Mouse (Mus musculus) heart, embryonic 13.5 days (tissue): ENCODE results near the gene Tmem269. TPM values are rescaled to one million over a fixed set of nuclear protein-coding genes. Genes with fewer than 3 reads are reported as not detected.

Experiments used
- ATAC-seq: fragments of 200-750 bp; cut with Nextera tagmentation; 2 replicates; pipeline ENCODE4 v1.8.0; 2017; ENCODE audit warnings: moderate TSS enrichment; ENCODE audit not compliant: insufficient number of reproducible peaks, low FRiP score, low TSS enrichment; ENCODE audit errors: extremely low read depth
- H3K27ac ChIP-seq: fragments of 300-500 bp; sonication (generic); replicated peaks from 2 replicates; pipeline ENCODE4 v1.5.1; 2015; ENCODE audit warnings: moderate library complexity, mild to moderate bottlenecking, inconsistent platforms
- H3K27me3 ChIP-seq: fragments of 300-500 bp; sonication (generic); replicated peaks from 2 replicates; pipeline ENCODE4 v1.6.1; 2015; ENCODE audit warnings: mild to moderate bottlenecking, inconsistent platforms
- H3K36me3 ChIP-seq: fragments of 300-500 bp; sonication (generic); 2 replicates; pipeline ENCODE4 v1.6.1; 2015; ENCODE audit warnings: mild to moderate bottlenecking, inconsistent platforms
- H3K4me1 ChIP-seq: fragments of 300-500 bp; sonication (generic); 2 replicates; pipeline ENCODE4 v1.6.1; 2015; ENCODE audit warnings: inconsistent platforms
- H3K4me2 ChIP-seq: fragments of 300-500 bp; sonication (generic); 2 replicates; pipeline ENCODE4 v1.6.1; 2015; ENCODE audit warnings: inconsistent platforms, mild to moderate bottlenecking, moderate library complexity
- H3K4me3 ChIP-seq: fragments of 300-500 bp; sonication (generic); 2 replicates; pipeline ENCODE4 v1.5.1; 2015; ENCODE audit warnings: moderate library complexity, mild to moderate bottlenecking, inconsistent platforms
- H3K9ac ChIP-seq: fragments of 300-500 bp; sonication (generic); 2 replicates; pipeline ENCODE4 v1.6.1; 2015; ENCODE audit warnings: inconsistent platforms, mild to moderate bottlenecking, moderate library complexity
- H3K9me3 ChIP-seq: fragments of 300-500 bp; sonication (generic); 2 replicates; pipeline ENCODE4 v1.6.1; 2016; ENCODE audit warnings: inconsistent platforms
- WGBS: fragments of 180-500 bp; shearing (Covaris S2); methylation state at CpG from one replicate; pipeline ENCODE4 v1.1.7; 2015; ENCODE audit warnings: mixed read lengths; 5-methylcytosine and 5-hydroxymethylcytosine counted together
- polyA plus RNA-seq: library from polyadenylated mRNA; unstranded; fragments of >200 nt; fragmentation: Nextera tagmentation; extraction: Ambion mirVana; gene quantifications from 2 replicates; pipeline ENCODE4 v1.2.1, GENCODE M21; 2015

Gene Tmem269
- polyA plus RNA-seq, 1 experiment from 2014 or later: not detected

DNA sequence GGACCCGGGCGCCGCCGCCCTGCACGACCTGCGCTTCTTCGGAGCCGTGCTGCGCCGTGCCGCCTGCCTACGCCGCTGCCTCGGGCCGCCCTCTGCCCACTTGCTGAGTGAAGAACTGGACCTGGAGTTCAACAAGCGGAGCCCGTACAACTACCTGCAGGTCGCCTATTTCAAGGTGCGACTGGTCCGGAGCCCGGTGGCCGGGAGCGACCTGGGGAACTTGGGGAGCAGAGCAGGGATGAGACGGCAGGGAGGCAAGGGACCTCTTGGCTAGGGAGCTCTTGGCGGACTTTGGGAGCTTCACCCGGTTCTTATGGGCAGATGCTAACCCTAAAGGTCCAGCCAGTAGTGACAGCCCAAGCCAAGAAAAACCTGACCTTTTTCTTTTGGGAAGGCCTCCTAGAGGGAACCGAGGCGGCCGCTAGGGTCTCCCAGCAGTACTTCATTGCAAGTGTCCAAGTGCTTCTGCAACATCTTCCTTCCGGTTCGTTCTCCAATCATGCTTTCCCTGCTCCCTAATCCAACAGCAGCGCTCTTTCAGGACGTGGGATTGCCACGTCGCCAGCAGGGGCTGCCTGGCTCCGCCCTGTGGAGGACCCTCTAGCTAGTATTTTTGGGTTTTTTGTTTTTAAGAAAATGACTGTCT, 15.4 kb upstream of the Tmem269 start:
- peak overlapping the region; percentile 94 for H3K9ac ChIP-seq
- peak overlapping the region; percentile 89 for H3K4me2 ChIP-seq
- H3K27me3 ChIP-seq: no peaks in the 10 kb centered on the region
- 1% methylated on average over 36 of the region's 36 CpGs for WGBS
- H3K27ac ChIP-seq: peak overlapping the region; percentile 75
- peaks cover 22% of the 10 kb centered on the region for H3K4me1 ChIP-seq
- peaks cover 31% of the 10 kb centered on the region for H3K36me3 ChIP-seq
- H3K4me3 ChIP-seq: peak overlapping the region; percentile 89
- no peaks in the 10 kb centered on the region for H3K9me3 ChIP-seq
- ATAC-seq: no peak

DNA sequence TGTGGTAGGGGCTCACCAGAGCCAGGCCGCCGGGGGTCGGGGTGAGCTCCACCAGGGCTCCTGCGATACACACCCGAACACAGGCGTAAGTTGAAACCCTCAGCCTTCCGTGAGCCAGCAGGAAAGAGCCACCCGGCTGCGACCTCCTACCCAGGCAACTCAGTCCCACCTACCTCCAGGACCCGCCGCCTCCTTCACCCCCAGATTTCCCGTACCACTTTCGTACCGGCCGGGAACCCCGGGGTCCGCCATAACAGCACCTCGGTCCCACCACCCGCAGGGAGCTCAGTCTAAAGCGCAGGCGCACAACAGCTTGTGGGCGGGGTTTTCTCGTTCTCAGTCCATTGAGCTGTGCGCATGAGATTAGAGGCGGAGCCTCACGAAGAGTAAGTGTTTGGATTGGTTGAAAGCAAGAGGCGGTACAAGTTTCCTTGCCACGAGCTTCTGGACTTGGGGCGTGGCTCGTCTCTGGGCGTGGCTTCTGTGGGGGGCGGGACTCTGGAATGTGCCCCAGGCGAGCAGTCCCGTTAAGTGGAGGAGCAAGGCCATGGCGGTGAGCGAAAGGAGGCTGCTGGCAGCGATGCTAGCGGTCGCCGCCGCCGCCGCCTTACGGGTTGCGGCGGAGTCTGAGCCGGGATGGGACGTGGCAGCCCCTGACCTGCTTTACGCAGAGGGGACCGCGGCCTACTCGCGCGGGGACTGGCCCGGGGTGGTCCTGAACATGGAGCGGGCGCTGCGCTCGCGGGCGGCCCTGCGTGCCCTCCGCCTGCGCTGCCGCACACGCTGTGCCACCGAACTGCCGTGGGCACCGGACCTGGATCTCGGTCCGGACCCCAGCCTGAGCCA, 14.6 kb upstream of the Tmem269 start, which contains the start of the genes AU022252 and P3h1:
Gene AU022252, minus strand, starts transcription at position 303 of the 846 bp plus-strand sequence.
Gene P3h1, plus strand, starts transcription at position 506 of the 846 bp plus-strand sequence.
- Histone ChIP-seq H3K27ac (peak within 1 kb of the TSS; percentile 75), H3K36me3 (peaks cover 34% of the 10 kb centered on the region), H3K9me3 (no peaks in the 10 kb centered on the region), H3K4me1 (peaks cover 22% of the 10 kb centered on the region), H3K4me3 (peak within 1 kb of the TSS; percentile 89), H3K27me3 (no peaks in the 10 kb centered on the region), H3K9ac (peak within 1 kb of the TSS; percentile 94), H3K4me2 (peak within 1 kb of the TSS; percentile 89)
- WGBS: under 1% methylated on average over 71 of the region's 71 CpGs
- ATAC-seq: peak; percentile 95

DNA sequence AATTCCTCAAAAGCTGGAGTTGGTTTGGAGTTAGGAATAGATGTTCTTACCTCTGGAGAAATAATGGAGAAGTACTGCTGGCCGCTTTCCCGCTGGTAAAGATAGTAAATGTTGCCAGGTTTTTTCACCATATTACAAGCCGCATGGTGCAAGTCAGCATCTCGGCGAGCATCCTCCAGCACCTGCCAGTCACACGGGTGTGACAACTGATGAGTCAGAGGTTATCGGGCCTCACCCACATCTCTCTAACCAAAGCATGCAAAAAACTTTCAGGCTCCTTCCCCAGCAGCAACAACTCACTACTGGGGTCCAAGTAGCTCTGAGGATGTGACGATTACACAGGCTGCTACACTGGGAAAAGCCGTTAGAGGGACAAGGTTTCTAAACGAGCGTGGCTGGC, 8.7 kb upstream of the Tmem269 start:
- ATAC-seq: no peak
- WGBS: 88% methylated on average over 11 of the region's 11 CpGs
- peaks cover 6% of the 10 kb centered on the region for H3K4me1 ChIP-seq
- no peaks in the 10 kb centered on the region for H3K9me3 ChIP-seq
- no peak overlapping the region for H3K27ac ChIP-seq
- no peak overlapping the region for H3K4me3 ChIP-seq
- H3K4me2 ChIP-seq: no peak overlapping the region
- no peak overlapping the region for H3K9ac ChIP-seq
- peaks cover 56% of the 10 kb centered on the region for H3K36me3 ChIP-seq
- no peaks in the 10 kb centered on the region for H3K27me3 ChIP-seq

DNA sequence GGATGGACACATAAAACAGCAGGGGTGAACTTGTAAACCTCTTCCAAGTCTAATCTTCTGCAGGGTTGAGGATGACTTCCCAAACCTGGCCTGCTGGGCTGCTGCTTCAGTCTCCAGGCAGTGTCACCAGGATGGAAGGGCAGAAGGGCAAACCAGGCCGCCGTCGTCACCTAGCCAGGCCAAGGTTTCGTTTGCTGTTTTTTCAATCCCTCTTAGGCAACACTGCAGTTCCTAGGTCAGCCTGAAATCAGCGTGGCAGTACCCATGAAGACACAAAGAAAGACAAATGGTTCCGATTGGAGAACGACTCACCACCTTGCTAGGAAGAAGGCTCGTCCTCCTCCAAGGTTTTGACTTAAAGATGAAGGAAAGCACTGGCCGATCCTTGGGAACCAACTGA, 7.7 kb upstream of the Tmem269 start:
- Histone ChIP-seq H3K4me1 (no peaks in the 10 kb centered on the region), H3K9me3 (no peaks in the 10 kb centered on the region), H3K9ac (no peak overlapping the region), H3K27me3 (no peaks in the 10 kb centered on the region), H3K4me3 (no peak overlapping the region), H3K27ac (no peak overlapping the region), H3K36me3 (peaks cover 56% of the 10 kb centered on the region), H3K4me2 (no peak overlapping the region)
- WGBS: 82% methylated on average over 9 of the region's 9 CpGs
- no peak for ATAC-seq

DNA sequence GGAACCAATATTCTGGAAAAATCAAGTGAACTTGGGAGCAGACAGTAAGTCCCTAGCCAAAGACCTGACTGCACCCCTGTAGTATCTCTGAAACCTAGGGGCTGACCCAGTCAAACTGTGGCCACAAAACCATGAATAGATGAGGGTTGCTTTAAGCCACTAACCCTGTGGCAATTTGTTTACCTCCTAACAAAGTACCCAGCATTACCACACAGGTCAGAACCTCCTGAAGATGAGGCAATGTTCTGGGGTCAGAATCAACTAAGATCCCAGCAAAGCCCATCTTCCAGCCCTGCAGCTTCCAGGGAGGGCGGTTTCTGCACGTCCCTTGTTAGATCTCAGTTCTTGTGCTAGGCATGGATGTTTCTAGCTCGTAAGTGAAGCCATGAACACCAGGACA, 6.5 kb upstream of the Tmem269 start:
- H3K4me3 ChIP-seq: no peak overlapping the region
- WGBS: 79% methylated on average over 3 of the region's 3 CpGs
- no peak overlapping the region for H3K9ac ChIP-seq
- H3K4me1 ChIP-seq: no peaks in the 10 kb centered on the region
- no peak overlapping the region for H3K27ac ChIP-seq
- ATAC-seq: no peak
- no peaks in the 10 kb centered on the region for H3K9me3 ChIP-seq
- H3K27me3 ChIP-seq: no peaks in the 10 kb centered on the region
- peaks cover 56% of the 10 kb centered on the region for H3K36me3 ChIP-seq
- no peak overlapping the region for H3K4me2 ChIP-seq

DNA sequence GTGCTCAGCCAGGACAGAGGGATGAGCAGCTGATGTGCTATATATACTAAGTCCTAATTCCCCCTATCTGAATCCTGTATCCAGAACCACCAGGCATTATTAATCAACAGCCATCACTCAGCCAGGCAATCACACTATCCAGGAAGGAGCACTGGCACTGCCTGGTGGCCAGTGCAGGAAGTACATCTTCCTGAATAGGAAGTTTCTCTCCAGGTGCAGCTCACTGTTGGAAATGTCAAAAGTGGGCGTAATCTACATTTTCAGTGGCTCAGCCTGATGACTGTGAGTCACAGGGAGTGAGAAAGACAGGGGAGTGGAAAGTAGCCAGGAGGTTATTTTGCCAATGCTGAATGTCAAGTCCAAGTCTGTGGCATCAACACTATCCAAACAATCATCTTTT, 5.7 kb upstream of the Tmem269 start:
- H3K27ac ChIP-seq: no peak overlapping the region
- ATAC-seq: no peak
- H3K4me3 ChIP-seq: no peak overlapping the region
- H3K4me1 ChIP-seq: 0 out of 2 replicates have a peak, but pooled peaks cover under 1% of the 10 kb centered on the region
- 87% methylated on average over 1 of the region's 1 CpGs for WGBS
- H3K27me3 ChIP-seq: no peaks in the 10 kb centered on the region
- H3K36me3 ChIP-seq: peaks cover 55% of the 10 kb centered on the region
- H3K9me3 ChIP-seq: no peaks in the 10 kb centered on the region
- no peak overlapping the region for H3K9ac ChIP-seq
- no peak overlapping the region for H3K4me2 ChIP-seq

DNA sequence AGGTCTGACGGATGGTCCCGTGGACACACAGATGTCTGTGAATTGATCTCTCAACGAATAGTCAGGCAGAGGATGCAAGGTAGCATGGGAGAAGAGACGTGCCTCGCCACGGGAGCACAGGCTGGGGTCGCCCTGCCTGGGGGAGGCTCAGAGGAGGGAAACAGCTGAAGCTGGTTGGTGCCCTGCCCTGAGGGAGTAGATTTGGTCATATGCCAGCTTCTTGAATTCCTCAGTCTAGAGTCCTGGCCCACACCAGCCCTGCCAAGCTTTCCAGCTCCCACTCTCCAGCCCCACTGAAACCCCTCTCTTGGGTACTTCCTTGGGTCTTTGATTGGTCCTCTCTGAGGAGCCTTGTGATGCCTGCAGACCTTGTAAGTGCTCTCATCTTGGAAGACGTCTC, 1.4 kb downstream of the Tmem269 start:
- Histone ChIP-seq H3K9me3 (no peaks in the 10 kb centered on the region), H3K27me3 (no peaks in the 10 kb centered on the region; the same call in 1 of the 2 replicates), H3K36me3 (no peaks in the 10 kb centered on the region), H3K4me3 (no peak overlapping the region), H3K27ac (no peak overlapping the region), H3K4me2 (no peak overlapping the region), H3K9ac (no peak overlapping the region), H3K4me1 (peaks cover 25% of the 10 kb centered on the region)
- WGBS: 63% methylated on average over 8 of the region's 8 CpGs
- ATAC-seq: no peak

DNA sequence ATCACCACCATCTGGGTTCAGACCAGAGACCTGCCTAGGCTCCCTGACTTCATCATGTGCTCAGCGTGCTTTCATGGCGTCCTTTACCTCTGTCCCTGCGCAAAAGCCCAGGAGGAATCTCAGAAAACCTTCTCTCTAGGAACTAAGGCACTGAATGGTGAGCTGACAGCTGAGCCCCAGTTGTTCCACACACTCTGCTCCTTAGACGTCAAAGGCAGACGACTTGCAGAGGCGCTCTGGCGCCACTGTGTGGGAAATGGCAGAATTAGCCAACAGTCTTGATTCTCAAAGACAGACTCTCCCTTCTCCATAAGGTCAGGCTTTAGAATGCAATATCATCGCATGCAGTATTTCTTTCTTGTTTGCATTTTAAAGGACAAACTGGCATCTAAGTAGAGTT, 13.3 kb downstream of the Tmem269 start:
- WGBS: 18% methylated on average over 8 of the region's 8 CpGs
- no peaks in the 10 kb centered on the region for H3K9me3 ChIP-seq
- no peaks in the 10 kb centered on the region for H3K4me1 ChIP-seq
- no peak overlapping the region for H3K4me3 ChIP-seq
- H3K36me3 ChIP-seq: peaks cover 20% of the 10 kb centered on the region
- no peaks in the 10 kb centered on the region for H3K27me3 ChIP-seq
- H3K27ac ChIP-seq: no peak overlapping the region
- ATAC-seq: no peak
- H3K9ac ChIP-seq: no peak overlapping the region
- H3K4me2 ChIP-seq: no peak overlapping the region

DNA sequence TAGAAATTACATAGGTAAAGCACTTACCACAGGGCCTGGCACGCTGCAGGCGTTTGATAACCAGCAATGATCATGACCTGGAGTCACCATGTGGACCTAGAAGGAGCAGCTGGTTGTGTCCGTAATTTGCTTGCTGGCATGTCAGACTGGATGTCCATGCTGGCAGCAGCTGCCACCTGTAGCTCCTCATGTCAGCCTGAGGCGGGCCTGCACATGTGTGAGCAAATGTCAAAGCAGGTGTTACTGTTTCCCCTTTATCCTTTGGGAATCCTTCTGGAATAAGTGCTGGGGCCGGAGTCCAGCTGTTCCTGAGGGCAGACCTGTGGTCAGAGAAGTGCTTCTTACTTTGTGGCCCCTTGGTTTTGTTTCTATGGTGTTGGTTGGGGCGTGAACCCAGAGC, 19.9 kb downstream of the Tmem269 start:
- ATAC-seq: no peak
- peaks cover 32% of the 10 kb centered on the region for H3K4me1 ChIP-seq
- H3K36me3 ChIP-seq: peaks cover 44% of the 10 kb centered on the region
- H3K4me2 ChIP-seq: no peak overlapping the region
- H3K27ac ChIP-seq: no peak overlapping the region
- whole genome bisulfite sequencing: 82% methylated on average over 6 of the region's 6 CpGs
- no peaks in the 10 kb centered on the region for H3K27me3 ChIP-seq
- 0 out of 2 replicates have a peak overlapping the region, but pooled peaks have one; percentile 26 for H3K9ac ChIP-seq
- H3K9me3 ChIP-seq: no peaks in the 10 kb centered on the region
- no peak overlapping the region for H3K4me3 ChIP-seq

DNA sequence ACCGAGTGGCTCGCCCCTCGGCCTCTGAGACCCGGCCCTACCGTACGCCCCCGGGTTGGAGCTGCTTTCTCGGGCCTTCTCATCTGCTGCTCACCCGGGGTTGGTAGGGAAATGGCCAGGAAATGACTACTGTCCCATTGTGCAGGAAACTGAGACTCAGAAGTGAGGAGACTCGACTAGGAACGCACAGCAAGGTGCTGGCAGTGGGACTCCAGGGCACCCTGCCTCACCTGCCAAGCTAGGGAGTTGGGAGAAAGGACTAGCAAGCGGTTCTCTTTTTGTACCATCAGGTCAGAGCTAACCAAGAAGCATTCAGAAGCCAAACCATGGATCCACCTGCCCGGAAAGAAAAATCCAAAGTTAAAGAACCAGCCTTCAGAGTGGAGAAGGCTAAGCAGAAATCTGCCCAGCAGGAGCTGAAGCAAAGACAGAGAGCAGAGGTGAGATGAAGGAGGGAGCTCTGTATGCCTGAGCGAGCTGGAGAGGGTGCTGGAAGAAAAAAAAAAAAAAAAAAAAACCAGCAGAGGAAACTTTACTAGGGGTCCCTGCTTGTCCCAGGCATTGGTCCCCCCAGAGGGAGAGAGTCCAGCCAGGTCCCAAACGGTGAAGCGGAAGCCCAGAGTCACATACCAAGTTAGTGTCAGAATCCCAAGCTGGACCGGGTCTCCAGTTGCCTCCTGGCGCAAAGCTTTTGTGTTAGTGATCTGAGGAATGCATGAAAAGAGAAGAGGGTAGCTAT, 22.3 kb downstream of the Tmem269 start:
- no peaks in the 10 kb centered on the region for H3K9me3 ChIP-seq
- H3K9ac ChIP-seq: peak overlapping the region; percentile 92
- peaks cover 32% of the 10 kb centered on the region for H3K4me1 ChIP-seq
- H3K4me3 ChIP-seq: peak overlapping the region; percentile 81
- no peaks in the 10 kb centered on the region for H3K27me3 ChIP-seq
- H3K4me2 ChIP-seq: peak overlapping the region; percentile 71
- peak overlapping the region; percentile 73 for H3K27ac ChIP-seq
- 13% methylated on average over 18 of the region's 18 CpGs for WGBS
- peaks cover 30% of the 10 kb centered on the region for H3K36me3 ChIP-seq
- no peak for ATAC-seq

DNA sequence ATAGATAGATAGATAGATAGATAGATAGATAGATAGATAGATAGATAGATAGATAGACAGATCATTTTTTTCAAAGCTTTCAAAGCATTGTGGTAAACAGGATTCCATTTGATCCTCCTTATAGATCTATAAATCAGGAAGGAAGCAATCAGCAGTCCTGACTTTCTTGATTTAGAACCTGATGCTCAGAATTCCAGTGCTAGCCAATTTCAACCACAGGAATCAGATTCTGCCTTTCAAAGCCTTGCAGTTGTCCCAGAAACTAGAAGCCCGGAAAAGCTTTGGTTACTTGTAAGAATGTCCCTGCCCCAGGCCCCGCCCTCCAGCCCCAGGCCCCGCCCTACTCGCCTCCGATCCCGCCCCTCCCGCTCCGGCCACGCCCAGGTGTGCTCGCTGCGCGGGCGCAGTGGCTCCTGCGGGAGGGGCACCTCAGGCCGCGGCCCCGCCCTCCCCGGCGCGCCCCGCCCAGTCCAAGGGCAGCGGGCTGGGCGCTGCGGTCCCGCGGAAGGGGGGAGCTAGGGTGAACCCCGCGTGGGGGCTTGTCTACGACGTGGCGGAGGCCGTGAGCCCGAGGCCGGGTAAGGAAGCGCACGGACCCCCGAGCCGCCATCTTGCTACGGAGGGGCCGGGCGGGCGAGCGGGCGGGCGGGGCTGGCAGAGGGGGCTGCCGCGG, 23.0 kb downstream of the Tmem269 start, which contains the start of gene Svbp:
Gene Svbp, plus strand, starts transcription at position 398 of the 673 bp plus-strand sequence.
- WGBS: under 1% methylated on average over 41 of the region's 47 CpGs
- peaks cover 32% of the 10 kb centered on the region for H3K4me1 ChIP-seq
- peak within 1 kb of the TSS; percentile 92 for H3K9ac ChIP-seq
- H3K36me3 ChIP-seq: peaks cover 25% of the 10 kb centered on the region
- peak within 1 kb of the TSS; percentile 81 for H3K4me3 ChIP-seq
- peak within 1 kb of the TSS; percentile 71 for H3K4me2 ChIP-seq
- H3K27me3 ChIP-seq: no peaks in the 10 kb centered on the region
- H3K9me3 ChIP-seq: no peaks in the 10 kb centered on the region
- peak; percentile 97 for ATAC-seq
- peak within 1 kb of the TSS; percentile 73 for H3K27ac ChIP-seq
